Mouse (Mus musculus): ENCODE measurements around the gene Sh3bgrl3. TPM values are rescaled to one million over a fixed set of nuclear protein-coding genes. Genes with fewer than 3 reads are reported as not detected.
A peak's percentile ranks its signal among the peaks of the same experiment; 100 is the strongest.

The Sh3bgrl3 gene
- polyA plus RNA-seq, 1 experiment from 2014 or later: 161 TPM

DNA sequence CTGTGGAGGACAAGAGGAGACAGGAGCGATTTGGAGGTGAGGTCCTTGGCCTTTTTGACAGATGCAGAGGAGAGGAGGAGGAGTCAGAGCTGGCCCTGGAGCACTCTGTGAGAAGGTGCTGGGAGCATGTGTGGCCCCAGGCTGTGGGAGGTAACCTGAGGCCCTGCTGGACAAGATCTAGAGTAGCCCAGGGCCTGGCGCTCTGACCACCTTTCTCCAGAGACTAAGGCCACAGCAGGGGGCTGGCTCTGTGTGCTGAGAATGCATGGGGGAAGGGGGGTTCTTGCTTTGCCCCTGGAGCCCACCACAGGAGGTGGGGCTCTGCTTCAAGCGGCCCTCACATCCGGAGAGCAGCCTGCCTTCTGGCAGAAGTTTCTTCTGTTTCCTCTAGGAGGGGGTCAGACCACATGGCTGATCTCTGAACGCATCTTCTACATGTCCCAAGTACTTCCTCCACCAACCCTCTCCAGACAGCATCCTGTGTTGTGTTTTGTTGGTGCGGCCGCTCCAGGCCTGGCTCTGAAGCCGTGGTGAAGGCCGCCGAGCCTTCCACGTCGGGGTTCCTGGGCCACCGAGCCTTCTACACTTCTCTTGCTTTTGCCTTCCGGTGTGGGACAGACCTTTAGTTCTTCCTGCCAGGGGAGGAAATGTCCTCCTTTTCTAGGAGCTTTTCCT lies 10.3 kb downstream of the Sh3bgrl3 start:
- H3K4me1 ChIP-seq (ENCODE audit: control insufficient read depth, low read depth, low read length): no peaks in the 10 kb centered on the region; the same call in none of the 2 replicates
- no peak overlapping the region for H3K4me2 ChIP-seq (ENCODE audit: low read depth, low read length)
- 47% methylated on average over 14 of the region's 14 CpGs for WGBS (ENCODE audit: insufficient replicate concordance)
- H3K9ac ChIP-seq (ENCODE audit: low read depth, low read length): no peak overlapping the region
- no peaks in the 10 kb centered on the region for H3K27me3 ChIP-seq (ENCODE audit: control insufficient read depth, insufficient read depth, low read depth, low read length)
- peak overlapping the region; percentile 17; the same call in 1 of the 2 replicates for H3K27ac ChIP-seq (ENCODE audit: low read length)
- H3K9me3 ChIP-seq (replicated peaks; ENCODE audit: control insufficient read depth, low read length): no peaks in the 10 kb centered on the region
- no peaks in the 10 kb centered on the region for H3K36me3 ChIP-seq (ENCODE audit: control insufficient read depth, insufficient read depth)
- ATAC-seq (ENCODE audit: low read depth): no peak
- no peak overlapping the region for H3K4me3 ChIP-seq (ENCODE audit: low read depth, low read length)

DNA sequence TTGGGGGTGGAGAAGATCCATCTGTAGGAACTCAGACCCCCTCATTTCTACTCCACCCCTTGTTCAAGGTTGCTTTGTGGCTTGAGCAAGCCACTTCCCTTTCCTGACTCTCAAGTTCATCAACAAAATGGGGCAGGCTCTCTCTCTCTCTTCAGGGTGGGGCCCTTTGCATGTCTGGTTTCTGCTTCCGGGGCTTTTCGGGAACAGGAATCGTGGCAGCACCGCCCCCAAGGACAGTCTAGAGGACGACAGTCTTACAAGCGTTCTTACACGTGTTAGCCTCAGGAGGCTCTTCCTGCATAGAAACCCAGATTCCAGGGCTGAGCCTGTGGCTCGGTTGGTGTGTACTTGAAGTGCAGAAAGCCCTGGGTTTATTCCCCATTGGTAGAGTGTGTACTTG lies 11.6 kb downstream of the Sh3bgrl3 start:
- no peaks in the 10 kb centered on the region for H3K36me3 ChIP-seq (ENCODE audit: control insufficient read depth, insufficient read depth)
- no peak overlapping the region for H3K4me3 ChIP-seq (ENCODE audit: low read depth, low read length)
- peak overlapping the region; percentile 52; the same call in 1 of the 2 replicates for H3K27ac ChIP-seq (ENCODE audit: low read length)
- no peaks in the 10 kb centered on the region for H3K9me3 ChIP-seq (replicated peaks; ENCODE audit: control insufficient read depth, low read length)
- H3K4me2 ChIP-seq (ENCODE audit: low read depth, low read length): no peak overlapping the region
- H3K4me1 ChIP-seq (ENCODE audit: control insufficient read depth, low read depth, low read length): peaks cover 4% of the 10 kb centered on the region
- WGBS (ENCODE audit: insufficient replicate concordance): 18% methylated on average over 8 of the region's 8 CpGs
- ATAC-seq (ENCODE audit: low read depth): peak; percentile 48
- no peaks in the 10 kb centered on the region for H3K27me3 ChIP-seq (ENCODE audit: control insufficient read depth, insufficient read depth, low read depth, low read length)
- no peak overlapping the region for H3K9ac ChIP-seq (ENCODE audit: low read depth, low read length)

DNA sequence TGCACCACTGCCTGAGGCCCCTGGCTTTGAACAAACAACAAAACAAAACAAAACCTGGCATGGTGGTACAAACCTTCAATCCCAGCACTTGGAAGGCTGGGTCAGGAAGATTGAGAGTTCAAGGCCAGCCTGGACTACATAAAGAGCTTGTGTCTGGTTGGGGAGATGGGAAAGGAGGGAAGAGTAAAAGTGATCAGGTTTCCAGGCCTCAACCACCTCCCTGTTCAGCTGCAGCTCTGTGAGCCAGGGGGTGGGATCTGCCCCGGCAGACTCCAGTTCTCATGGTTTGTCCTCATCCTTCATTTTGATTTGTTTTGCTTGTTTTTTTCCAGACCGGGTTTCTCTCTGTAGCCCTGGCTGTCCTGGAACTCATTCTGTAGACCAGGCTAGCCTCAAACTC lies 12.1 kb downstream of the Sh3bgrl3 start:
- H3K4me2 ChIP-seq (ENCODE audit: low read depth, low read length): no peak overlapping the region
- 28% methylated on average over 2 of the region's 2 CpGs for WGBS (ENCODE audit: insufficient replicate concordance)
- H3K4me3 ChIP-seq (ENCODE audit: low read depth, low read length): no peak overlapping the region
- no peak for ATAC-seq (ENCODE audit: low read depth)
- H3K36me3 ChIP-seq (ENCODE audit: control insufficient read depth, insufficient read depth): no peaks in the 10 kb centered on the region
- peaks cover 8% of the 10 kb centered on the region for H3K4me1 ChIP-seq (ENCODE audit: control insufficient read depth, low read depth, low read length)
- H3K27ac ChIP-seq (ENCODE audit: low read length): peak overlapping the region; percentile 43; the same call in 1 of the 2 replicates
- H3K27me3 ChIP-seq (ENCODE audit: control insufficient read depth, insufficient read depth, low read depth, low read length): no peaks in the 10 kb centered on the region
- H3K9ac ChIP-seq (ENCODE audit: low read depth, low read length): no peak overlapping the region
- H3K9me3 ChIP-seq (replicated peaks; ENCODE audit: control insufficient read depth, low read length): no peaks in the 10 kb centered on the region

DNA sequence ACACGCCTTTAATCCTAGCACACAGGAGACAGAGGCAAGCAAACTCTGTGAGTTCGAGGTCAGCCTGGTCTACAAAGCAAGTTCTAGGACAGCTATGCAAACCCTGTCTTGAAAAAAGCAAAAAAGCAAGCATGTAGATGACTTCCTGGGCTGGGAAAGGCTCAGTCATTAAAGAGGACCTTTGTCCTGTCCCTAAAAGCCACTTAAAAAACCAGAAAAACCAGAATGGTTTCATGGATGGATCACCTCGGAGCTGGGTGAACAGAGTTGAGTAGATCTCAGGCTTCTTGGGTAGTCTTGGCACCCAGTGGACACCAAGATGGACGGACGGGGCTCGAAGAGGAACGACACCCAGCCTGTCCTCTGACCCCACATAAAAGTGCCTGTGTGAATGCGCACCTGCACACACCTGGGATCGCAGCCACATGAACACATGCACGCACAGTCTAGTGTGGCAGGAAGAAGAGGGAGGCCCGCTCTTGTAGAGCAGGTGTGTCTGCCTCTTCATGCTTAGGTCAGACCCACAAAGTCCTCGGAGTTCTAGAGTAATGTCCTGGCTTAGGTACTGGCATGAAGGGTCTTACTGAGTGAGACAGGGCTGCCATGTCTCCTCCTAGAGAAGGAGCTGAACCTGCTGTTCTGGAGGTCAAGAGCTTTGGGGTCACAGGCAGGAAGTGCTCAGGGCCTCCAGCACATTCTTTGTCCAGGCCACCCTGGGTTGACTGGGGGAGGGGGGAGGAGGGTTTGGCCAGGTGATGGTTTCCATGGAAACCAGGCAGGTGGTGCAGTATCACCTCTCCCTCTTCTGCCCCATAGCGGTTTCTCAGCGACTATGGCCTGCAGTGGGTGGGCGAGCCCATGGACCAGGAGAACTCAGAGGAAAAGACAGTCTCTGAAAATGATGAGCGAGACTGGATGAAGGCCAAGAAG lies 13.1 kb downstream of the Sh3bgrl3 start:
- H3K9me3 ChIP-seq (replicated peaks; ENCODE audit: control insufficient read depth, low read length): no peaks in the 10 kb centered on the region
- H3K4me3 ChIP-seq (ENCODE audit: low read depth, low read length): no peak overlapping the region
- no peaks in the 10 kb centered on the region for H3K36me3 ChIP-seq (ENCODE audit: control insufficient read depth, insufficient read depth)
- no peak for ATAC-seq (ENCODE audit: low read depth)
- no peak overlapping the region for H3K4me2 ChIP-seq (ENCODE audit: low read depth, low read length)
- peaks cover 12% of the 10 kb centered on the region for H3K4me1 ChIP-seq (ENCODE audit: control insufficient read depth, low read depth, low read length)
- H3K27ac ChIP-seq (ENCODE audit: low read length): no peak overlapping the region
- no peaks in the 10 kb centered on the region for H3K27me3 ChIP-seq (ENCODE audit: control insufficient read depth, insufficient read depth, low read depth, low read length)
- no peak overlapping the region for H3K9ac ChIP-seq (ENCODE audit: low read depth, low read length)
- 70% methylated on average over 16 of the region's 16 CpGs for WGBS (ENCODE audit: insufficient replicate concordance)

DNA sequence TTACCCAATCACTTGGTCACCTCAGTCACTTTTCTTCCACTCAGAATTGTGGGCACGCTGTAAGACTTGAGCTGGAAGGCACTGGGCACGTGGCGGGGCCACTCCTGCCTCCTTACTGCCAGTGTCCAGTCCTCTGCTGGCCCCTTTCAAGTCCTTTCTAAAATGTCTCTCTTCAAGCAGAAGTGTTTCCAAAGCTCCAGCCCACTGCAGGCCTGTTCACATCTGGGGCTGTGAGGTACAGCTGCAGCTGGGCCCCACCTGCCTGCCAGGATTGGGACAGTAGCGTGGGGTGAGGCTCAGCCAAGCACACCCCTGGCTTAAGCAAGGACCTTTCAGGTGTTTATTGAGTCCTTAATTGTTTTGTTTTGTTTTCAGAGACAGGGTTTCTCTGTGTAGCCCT lies 14.6 kb downstream of the Sh3bgrl3 start:
- no peak overlapping the region for H3K27ac ChIP-seq (ENCODE audit: low read length)
- H3K4me1 ChIP-seq (ENCODE audit: control insufficient read depth, low read depth, low read length): peaks cover 17% of the 10 kb centered on the region
- H3K36me3 ChIP-seq (ENCODE audit: control insufficient read depth, insufficient read depth): no peaks in the 10 kb centered on the region
- no peak for ATAC-seq (ENCODE audit: low read depth)
- no peak overlapping the region for H3K4me3 ChIP-seq (ENCODE audit: low read depth, low read length)
- 85% methylated on average over 4 of the region's 4 CpGs for WGBS (ENCODE audit: insufficient replicate concordance)
- no peaks in the 10 kb centered on the region for H3K27me3 ChIP-seq (ENCODE audit: control insufficient read depth, insufficient read depth, low read depth, low read length)
- H3K9ac ChIP-seq (ENCODE audit: low read depth, low read length): no peak overlapping the region
- no peak overlapping the region for H3K4me2 ChIP-seq (ENCODE audit: low read depth, low read length)
- no peaks in the 10 kb centered on the region for H3K9me3 ChIP-seq (replicated peaks; ENCODE audit: control insufficient read depth, low read length)

DNA sequence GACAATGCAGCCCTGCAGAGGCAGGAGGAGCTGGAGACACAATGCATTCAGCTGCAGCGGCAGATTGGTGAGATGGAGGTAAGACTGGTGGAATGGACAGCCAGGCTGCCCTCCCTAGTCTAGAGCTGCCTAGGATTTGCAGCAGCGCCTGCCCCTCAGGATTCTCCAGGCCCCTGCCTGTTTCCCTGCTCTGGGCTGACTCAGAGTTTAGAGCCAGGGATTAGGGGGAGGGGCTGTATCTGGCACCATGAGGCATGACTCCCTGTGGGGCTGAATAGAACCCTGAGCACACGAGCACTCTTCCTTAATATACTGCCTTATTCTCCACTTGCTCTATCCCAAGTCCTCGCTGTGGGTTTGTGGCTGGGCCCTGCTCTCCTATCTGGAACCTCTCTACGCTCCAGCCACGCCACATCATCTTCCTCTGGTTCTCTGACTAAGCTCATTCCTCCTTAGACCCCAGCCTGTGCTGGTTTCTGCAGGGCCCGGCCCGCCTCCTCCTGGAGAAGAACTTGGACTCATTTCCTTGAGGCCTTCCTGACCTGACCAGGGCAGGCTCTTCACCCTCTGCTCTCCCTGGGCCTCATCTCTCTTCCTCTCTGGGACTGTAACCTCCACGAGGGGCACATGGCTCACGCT lies 15.1 kb downstream of the Sh3bgrl3 start:
- Histone ChIP-seq H3K27me3 (ENCODE audit: control insufficient read depth, insufficient read depth, low read depth, low read length) (no peaks in the 10 kb centered on the region), H3K9ac (ENCODE audit: low read depth, low read length) (no peak overlapping the region), H3K4me3 (ENCODE audit: low read depth, low read length) (no peak overlapping the region), H3K9me3 (replicated peaks; ENCODE audit: control insufficient read depth, low read length) (no peaks in the 10 kb centered on the region), H3K4me2 (ENCODE audit: low read depth, low read length) (no peak overlapping the region), H3K4me1 (ENCODE audit: control insufficient read depth, low read depth, low read length) (peaks cover 17% of the 10 kb centered on the region), H3K36me3 (ENCODE audit: control insufficient read depth, insufficient read depth) (no peaks in the 10 kb centered on the region), H3K27ac (ENCODE audit: low read length) (no peak overlapping the region)
- no peak for ATAC-seq (ENCODE audit: low read depth)
- 46% methylated on average over 10 of the region's 10 CpGs for WGBS (ENCODE audit: insufficient replicate concordance)

DNA sequence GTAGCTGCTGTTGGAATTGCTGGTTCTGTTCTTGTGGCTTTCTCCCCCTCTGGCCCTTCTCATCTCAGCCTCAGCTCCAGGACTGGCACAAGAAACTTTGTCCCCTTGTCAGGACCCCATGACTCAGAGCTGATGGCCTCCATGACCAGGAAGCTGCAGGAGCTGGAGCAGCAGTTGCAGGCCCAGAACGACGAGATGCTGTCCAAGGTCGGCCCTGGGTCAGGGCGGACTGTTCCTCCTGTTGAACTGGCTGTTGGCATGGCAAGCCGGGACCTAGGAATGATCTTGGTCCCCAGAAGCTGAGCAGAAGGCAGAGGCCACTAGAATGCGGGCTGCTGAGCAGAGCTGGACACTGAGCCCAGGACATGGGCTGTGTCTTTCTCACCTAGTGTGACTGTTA lies 16.2 kb downstream of the Sh3bgrl3 start:
- H3K27me3 ChIP-seq (ENCODE audit: control insufficient read depth, insufficient read depth, low read depth, low read length): no peaks in the 10 kb centered on the region
- no peak overlapping the region for H3K4me3 ChIP-seq (ENCODE audit: low read depth, low read length)
- 58% methylated on average over 6 of the region's 6 CpGs for WGBS (ENCODE audit: insufficient replicate concordance)
- no peak overlapping the region for H3K4me2 ChIP-seq (ENCODE audit: low read depth, low read length)
- H3K4me1 ChIP-seq (ENCODE audit: control insufficient read depth, low read depth, low read length): peaks cover 17% of the 10 kb centered on the region
- H3K36me3 ChIP-seq (ENCODE audit: control insufficient read depth, insufficient read depth): no peaks in the 10 kb centered on the region
- no peaks in the 10 kb centered on the region for H3K9me3 ChIP-seq (replicated peaks; ENCODE audit: control insufficient read depth, low read length)
- no peak overlapping the region for H3K9ac ChIP-seq (ENCODE audit: low read depth, low read length)
- H3K27ac ChIP-seq (ENCODE audit: low read length): no peak overlapping the region
- ATAC-seq (ENCODE audit: low read depth): no peak

DNA sequence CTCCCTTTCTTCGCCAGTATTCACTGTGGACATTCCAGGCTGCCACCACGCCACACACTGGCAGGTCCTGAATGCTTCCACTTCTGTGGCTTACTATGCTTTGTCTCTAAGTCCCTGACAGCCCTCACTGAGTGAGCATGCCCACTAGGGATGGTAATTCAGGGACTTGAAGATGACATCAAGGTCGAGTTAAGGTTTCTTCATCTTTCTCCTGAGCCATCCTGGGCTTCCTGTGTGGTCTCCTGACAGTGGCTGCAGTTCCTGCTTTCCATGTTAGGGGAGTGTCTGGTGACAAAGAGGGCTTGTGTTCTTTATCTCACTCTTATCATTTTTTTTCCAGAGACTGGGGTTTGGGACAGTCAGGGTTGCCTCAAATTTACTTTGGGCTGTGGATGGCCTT lies 17.9 kb downstream of the Sh3bgrl3 start:
- H3K36me3 ChIP-seq (ENCODE audit: control insufficient read depth, insufficient read depth): no peaks in the 10 kb centered on the region
- ATAC-seq (ENCODE audit: low read depth): no peak
- no peak overlapping the region for H3K9ac ChIP-seq (ENCODE audit: low read depth, low read length)
- H3K27me3 ChIP-seq (ENCODE audit: control insufficient read depth, insufficient read depth, low read depth, low read length): no peaks in the 10 kb centered on the region
- H3K4me3 ChIP-seq (ENCODE audit: low read depth, low read length): no peak overlapping the region
- H3K4me2 ChIP-seq (ENCODE audit: low read depth, low read length): no peak overlapping the region
- WGBS (ENCODE audit: insufficient replicate concordance): 32% methylated on average over 3 of the region's 3 CpGs
- peaks cover 31% of the 10 kb centered on the region for H3K4me1 ChIP-seq (ENCODE audit: control insufficient read depth, low read depth, low read length)
- H3K27ac ChIP-seq (ENCODE audit: low read length): 0 out of 2 replicates have a peak overlapping the region, but pooled peaks have one; percentile 11
- no peaks in the 10 kb centered on the region for H3K9me3 ChIP-seq (replicated peaks; ENCODE audit: control insufficient read depth, low read length)
